Mouse (Mus musculus): Measurements from ENCODE around the gene Acp6.

The Acp6 gene

DNA sequence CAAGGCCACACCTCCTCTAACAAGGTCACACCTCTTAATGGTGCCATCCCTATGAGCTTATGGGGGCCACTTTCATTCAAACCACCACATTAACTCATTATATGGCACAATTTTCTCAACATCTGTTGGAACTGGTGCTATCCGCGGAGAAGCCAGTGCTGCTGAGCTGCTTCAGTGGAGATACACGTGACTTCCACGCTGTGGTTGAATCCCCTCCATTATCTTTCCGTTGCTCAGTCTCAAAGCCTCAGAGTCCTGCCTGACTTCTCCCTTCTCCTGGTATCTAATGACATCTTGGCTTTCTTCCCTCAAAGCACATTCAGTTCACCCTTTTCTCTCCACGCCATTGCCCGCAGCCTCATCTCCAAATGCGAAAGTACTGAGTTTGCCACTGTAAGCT lies 38.0 kb downstream of the Acp6 start:
- DNase-seq (ENCODE audit: low read depth, low spot score), result no peak

DNA sequence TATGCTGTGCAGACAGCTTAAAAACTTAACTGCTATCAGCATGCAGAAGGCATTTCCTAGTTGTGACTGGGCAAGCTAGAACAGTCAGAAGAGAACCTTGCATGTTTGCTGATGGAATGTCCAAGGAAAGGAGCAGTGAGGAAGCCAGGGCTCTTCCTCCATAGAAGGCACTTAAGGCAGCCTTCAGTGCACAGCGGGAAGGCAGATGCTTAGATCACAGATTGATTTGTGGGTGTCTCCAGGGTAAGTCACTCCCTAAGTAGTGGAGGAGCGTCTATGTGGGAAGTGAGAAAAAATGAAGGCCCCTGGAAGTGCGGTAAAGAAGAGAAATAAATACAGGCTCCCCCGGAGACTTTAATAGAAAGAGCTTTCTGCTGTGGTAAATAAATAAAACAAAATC lies 40.7 kb downstream of the Acp6 start:
- DNase-seq (ENCODE audit: low read depth, low spot score), result no peak

DNA sequence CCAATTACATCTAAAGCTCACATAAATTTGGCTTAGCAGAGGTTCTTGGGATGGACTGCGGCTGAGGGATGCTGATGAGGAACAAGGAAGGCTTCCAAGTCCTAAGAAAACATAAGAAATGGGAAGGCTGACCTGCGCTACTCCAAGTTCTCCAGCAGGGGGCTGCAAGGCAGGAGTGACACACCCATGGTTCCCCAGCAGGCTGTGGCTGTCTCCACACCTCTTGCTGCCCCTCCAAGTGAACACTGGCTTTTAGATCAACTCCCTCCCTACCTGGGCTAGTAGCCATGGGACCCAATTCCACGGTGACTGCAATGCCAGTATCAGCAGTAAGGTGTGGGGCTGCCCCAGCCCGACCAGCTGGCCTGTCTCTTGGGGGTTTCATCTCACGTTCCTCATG lies 43.4 kb downstream of the Acp6 start:
- peak; percentile 43 for DNase-seq (ENCODE audit: low read depth, low spot score)

DNA sequence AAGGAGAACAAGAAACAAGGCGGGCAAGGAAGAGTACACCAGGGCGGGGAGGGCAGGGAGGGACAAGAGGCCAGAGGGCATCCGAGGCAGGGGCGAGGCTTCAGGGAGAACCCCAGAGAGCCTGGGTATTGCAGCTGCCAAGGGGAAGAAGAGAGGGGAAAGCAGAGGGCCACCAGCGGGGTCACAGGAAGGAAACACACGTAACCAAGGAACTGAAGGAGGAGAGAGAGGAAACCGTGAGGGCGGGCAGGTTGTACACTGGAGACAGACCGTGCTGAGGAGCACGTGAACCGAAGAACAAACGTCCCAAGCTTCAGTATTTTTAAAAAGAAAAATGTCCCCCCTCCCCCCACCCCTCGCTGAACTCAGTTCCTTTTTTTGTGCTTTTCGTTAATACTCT lies 45.3 kb downstream of the Acp6 start:
- DNase-seq (ENCODE audit: low read depth, low spot score), result no peak

DNA sequence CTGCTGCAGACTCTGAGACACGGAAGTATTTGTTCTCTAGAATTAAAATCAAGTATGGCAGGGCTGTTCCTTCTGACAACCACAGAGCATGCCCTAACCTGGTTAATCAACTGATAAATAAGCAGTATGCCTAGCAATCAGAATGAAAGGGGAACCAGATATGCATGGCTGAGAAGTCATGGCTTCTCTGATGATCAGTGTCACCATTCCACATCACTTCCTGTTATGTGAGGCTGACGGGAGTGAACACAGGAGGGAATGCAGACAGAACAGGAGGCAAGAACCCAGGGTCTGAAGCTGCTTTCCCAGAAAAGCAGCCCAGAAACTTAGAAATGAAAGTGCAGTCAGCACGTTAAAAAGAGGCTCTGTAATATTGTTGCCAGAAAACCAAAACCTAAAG lies 47.9 kb downstream of the Acp6 start:
- no peak for DNase-seq (ENCODE audit: low read depth, low spot score)

DNA sequence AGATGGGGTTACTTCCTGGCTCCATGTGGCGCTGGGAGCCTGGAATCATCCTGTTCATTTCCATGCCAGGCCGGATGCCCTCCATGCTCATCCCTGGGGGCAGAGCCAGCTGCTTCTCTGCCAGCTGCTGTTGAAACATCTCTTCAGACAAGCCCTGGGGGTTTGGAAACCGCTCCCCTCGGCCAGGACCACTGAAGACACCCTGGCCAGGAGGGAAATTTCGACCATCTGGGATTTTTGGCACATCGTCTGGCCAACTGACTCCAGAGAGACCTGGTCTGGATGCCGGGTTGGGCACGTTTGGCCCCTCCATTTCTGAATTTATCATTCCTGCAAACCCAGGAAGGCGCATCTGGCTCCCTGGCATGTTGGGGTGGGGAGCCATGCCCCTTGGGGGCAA lies 50.8 kb downstream of the Acp6 start:
- DNase-seq (ENCODE audit: low read depth, low spot score), result no peak

DNA sequence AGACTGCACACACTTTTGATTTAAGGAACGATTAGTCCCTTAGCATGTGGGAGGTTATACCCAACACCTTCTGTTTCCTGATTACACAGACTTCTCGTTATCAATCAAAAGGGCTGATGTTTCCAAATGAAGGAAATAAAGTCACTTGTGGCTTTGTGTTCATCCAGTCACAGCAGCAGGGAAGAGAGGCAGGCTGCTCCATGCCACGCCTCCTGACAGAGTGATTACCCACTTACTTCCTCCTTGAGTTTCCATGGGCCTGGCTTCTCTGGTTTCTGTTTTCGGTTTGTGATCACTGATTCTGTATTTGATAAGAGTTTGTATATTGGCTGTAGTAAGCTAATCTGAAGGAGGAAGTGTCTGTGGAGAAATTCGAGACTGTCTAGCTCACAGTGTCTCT lies 52.6 kb downstream of the Acp6 start:
- DNase-seq (ENCODE audit: low read depth, low spot score), result no peak

DNA sequence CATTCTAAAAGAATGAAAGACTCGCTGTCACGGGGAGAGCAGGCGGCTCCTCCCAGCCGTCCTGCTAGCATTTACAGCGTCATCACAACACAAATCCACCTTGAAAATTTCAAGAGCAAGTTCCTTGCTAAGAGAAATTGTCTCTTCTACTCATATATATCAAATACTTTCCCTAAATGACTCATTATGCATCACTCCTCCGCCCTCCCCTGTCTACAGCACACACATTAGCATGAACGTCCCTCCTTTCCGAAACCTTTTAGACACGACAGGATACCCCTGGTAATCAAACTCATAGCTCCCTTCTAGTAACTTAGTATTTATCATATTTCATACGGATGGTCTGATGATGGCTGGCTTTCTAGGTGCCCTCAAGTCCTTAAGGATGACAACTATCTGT lies 55.3 kb downstream of the Acp6 start:
- no peak for DNase-seq (ENCODE audit: low read depth, low spot score)

DNA sequence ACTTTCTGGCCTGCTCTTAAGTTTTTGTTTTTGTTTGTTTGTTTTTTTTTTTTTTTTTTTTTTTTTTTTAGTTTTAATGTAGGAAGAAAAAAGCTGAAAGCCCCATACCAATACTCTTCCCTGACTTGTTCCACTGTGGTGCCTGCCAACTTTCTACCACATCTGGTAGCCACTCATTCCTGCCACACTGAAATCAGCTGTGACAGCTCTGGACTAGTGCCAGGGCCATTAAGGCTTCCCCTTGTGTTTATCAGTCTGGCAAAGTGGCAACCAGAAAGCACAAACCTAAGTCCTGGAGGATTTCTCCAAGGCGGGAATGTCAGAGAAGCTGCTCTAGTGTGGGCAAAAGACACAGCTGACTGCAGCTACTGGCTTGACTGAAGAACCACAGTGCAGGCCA lies 55.9 kb downstream of the Acp6 start:
- no peak for DNase-seq (ENCODE audit: low read depth, low spot score)

DNA sequence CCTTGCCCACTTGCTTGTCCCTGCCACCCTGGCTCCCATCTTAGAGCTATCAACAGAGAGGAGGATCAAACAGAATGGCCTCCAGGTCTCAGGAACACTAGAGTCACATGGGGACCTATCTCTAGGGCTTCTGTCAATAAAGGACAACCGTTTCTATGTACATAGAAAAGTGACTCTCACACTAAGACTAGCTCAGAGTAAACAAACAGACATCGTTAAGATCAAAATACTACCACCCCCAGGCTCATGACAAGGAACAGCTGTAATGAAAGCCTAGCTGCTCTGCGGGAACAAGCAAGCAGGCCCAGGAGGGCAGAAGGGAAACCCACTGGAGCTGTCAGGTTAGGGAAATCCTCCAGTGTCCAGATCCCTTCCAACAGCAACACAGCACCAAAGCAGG lies 56.9 kb downstream of the Acp6 start:
- DNase-seq (ENCODE audit: low read depth, low spot score), result no peak

DNA sequence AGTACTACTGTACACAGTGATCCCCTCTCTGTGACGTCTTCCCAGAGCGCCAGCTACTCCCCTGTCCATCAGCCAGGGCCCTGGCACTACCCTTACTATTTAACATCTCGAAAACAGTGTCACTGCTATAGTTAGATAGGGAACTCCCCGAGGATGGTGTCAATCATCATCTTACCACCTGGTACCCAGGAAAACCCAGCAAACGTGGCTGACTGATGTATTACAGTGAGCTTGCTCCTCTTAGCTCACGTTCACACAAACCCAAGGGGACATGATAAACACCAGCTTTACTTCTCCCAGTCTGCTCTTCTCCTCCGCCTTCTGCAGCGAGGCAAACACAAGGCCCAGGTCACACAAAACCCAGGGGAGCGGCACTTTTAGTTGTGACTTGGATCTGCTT lies 64.7 kb downstream of the Acp6 start:
- DNase-seq (ENCODE audit: low read depth, low spot score), result no peak

DNA sequence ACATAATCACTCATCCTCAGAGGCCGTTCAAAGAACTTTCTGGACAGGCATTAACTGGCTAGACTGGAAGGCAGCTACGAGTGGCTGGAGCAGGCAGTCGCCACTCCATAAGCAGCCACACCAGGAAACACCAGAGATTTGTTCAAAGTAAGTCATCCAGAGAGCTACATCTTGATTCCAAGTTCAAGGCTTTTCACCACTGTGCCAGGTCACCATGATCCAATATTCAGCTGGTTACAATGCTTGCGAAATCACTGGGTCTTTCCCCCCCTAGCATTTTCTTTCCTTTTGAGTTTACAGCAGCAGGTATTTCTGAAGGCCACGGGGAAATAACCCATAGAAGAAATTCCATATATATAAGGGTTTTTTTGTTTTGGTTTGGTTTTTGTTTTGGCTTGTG lies 66.7 kb downstream of the Acp6 start:
- DNase-seq (ENCODE audit: low read depth, low spot score), result no peak

DNA sequence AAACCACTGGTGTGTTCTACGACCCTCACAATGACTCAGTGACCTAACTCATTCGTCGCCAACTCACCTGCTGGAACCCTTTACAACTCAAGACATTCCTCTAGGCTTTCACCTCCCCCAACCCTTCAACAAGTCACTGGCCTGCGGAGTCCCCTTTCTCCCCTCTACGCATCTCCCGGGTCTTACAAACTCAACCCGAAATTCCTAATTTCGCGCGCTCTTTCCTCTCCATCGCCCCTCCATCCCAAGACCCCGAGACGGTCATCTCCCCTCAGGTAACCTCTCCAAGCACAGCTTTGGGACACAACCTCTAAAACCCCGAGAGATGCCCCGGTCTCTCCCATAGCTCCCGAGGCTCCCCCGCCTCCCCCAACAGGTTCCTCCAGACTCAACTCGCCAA lies 68.1 kb downstream of the Acp6 start:
- no peak for DNase-seq (ENCODE audit: low read depth, low spot score)

All from WW6 (cell line).